Mouse (Mus musculus): ENCODE measurements around the gene Stk17b.

Stk17b gene

GRCm38 (mm10) chr1:53784721-53785418 lies at the start of gene Stk17b:
Gene Stk17b (minus strand): TSS chr1:53785224.
- peak; percentile 66 to 81 for DNase-seq

GRCm38 (mm10) chr1:53830286-53830685 lies 45.3 kb upstream of the Stk17b start:
- no peak for DNase-seq

GRCm38 (mm10) chr1:53829089-53829488 lies 44.1 kb upstream of the Stk17b start:
- no peak for DNase-seq

- DNase-seq = no peak
These were observed 39.7 kb upstream of the Stk17b start for GRCm38 (mm10) chr1:53824446-53825337.

- DNase-seq = no peak
These were observed 38.8 kb upstream of the Stk17b start for GRCm38 (mm10) chr1:53823687-53824445.

GRCm38 (mm10) chr1:53821983-53822382 lies 37.0 kb upstream of the Stk17b start:
- DNase-seq = no peak

GRCm38 (mm10) chr1:53820041-53820632 lies 35.1 kb upstream of the Stk17b start:
- no peak for DNase-seq

GRCm38 (mm10) chr1:53818072-53818862 lies 33.2 kb upstream of the Stk17b start:
- DNase-seq = no peak

GRCm38 (mm10) chr1:53816353-53816752 lies 31.3 kb upstream of the Stk17b start:
- no peak for DNase-seq

- no peak for DNase-seq
These were observed 29.2 kb upstream of the Stk17b start for GRCm38 (mm10) chr1:53814077-53814705.

- no peak for DNase-seq
These were observed 26.9 kb upstream of the Stk17b start for GRCm38 (mm10) chr1:53811919-53812318.

GRCm38 (mm10) chr1:53808229-53808628 lies 23.2 kb upstream of the Stk17b start:
- DNase-seq = no peak

GRCm38 (mm10) chr1:53797811-53798210 lies 12.8 kb upstream of the Stk17b start:
- no peak for DNase-seq

GRCm38 (mm10) chr1:53797074-53797473 lies 12.1 kb upstream of the Stk17b start:
- no peak for DNase-seq

- no peak for DNase-seq
These were observed 11.2 kb upstream of the Stk17b start for GRCm38 (mm10) chr1:53796271-53796670.

GRCm38 (mm10) chr1:53795591-53795990 lies 10.6 kb upstream of the Stk17b start:
- no peak for DNase-seq

- no peak for DNase-seq
These were observed 10.1 kb upstream of the Stk17b start for GRCm38 (mm10) chr1:53795081-53795480.

- DNase-seq = no peak
These were observed 9.3 kb upstream of the Stk17b start for GRCm38 (mm10) chr1:53794279-53794678.

GRCm38 (mm10) chr1:53791343-53791742 lies 6.3 kb upstream of the Stk17b start:
- no peak for DNase-seq

- peak; percentile 10 to 12 for DNase-seq
These were observed 718 bp downstream of the Stk17b start for GRCm38 (mm10) chr1:53784291-53784720.

GRCm38 (mm10) chr1:53782956-53783355 lies 2.1 kb downstream of the Stk17b start:
- no peak for DNase-seq

Measured in cerebellum, postnatal 36 days (tissue).